Mouse (Mus musculus): ENCODE measurements around the gene Nmnat3.

GRCm38 (mm10) chr9:98393496-98393895 lies 106.3 kb downstream of the Nmnat3 start:
- TF ChIP-seq POLR2A (IDR thresholded peaks at IDR 0.05; ENCODE audit: extremely low read depth, insufficient read depth, low read length), result no peak
- TF ChIP-seq CTCF (IDR thresholded peaks at IDR 0.05; ENCODE audit: low read depth, low read length), result no peak

Measured in liver, adult 2 months (tissue).